Mouse (Mus musculus) right cerebral cortex, adult 18-20 months (tissue): ENCODE results near the gene Pmf1.
A peak's percentile ranks its signal among the peaks of the same experiment; 100 is the strongest.

Experiments used
- DNase-seq: peaks from one replicate; pipeline ENCODE4 v3.0.0; 2022; ENCODE audit warnings: mixed read lengths

Gene Pmf1

DNA sequence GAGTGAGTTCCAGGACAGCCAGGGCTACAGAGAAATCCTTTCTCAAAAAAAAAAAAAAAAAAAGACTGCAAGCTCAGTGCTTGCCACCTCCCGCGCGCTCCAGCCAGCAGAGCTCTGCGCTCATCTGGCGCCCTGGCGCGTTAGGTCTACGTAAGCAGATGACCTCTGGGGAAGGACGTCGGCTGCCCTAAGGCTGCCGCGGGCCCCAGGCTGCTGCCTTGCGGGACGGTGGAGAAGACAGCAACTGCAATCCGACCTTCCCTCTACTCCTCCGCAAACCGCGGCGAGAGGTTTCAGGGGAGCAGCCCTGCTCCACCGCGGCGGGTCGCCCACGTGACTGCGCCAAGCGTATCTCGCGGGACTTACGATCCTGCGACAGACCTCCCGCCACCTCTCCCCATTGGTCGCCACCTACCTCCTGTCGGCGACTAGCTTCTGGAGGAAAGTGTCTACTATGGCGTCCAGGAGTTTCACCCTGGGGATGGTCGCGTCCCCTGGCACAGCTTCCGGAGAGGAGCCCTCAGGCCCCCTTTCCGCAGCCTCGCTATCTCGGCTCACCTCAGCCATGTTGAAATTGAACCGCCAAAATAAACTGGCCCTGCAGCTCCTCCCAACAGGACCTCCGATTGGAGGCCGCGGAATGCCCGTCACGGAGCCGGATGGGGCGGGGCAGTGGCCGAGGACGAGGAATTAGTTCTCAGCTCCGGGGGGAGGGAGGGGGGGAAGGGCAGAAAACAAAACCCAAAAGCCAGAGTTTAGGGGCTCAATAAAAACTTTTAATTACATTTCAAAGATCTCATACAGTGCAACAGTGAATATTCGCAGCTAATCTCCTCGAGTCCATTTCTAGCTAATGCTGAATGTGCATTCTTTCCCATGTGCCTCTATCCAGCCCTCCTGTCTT, at the start of gene Pmf1:
Gene Pmf1, minus strand, starts transcription at position 591 of the 904 bp plus-strand sequence.
- peak; percentile 92 for DNase-seq

DNA sequence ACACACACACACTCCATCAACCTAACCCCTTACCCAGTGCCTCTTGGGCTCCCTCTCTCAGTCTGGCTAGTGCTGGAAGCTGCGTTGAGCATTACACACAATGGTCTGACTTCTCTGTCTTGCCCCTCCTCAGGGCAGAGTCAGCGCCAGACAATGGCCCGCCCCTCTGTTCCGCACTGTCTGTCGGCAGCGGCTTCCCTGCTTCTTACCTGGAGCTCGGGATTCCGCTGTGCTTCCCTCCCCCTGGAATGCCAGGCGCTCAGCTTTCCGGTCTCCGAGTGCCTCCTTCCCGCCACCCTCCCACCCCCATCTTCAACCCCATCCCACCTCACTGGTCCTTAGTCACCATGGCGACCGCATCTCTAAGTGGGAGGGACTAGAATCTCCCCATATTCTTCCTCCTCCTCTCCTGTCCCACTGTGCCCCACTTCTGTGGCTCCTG, 48.7 kb upstream of the Pmf1 start:
- peak; percentile 62 for DNase-seq

GRCm38 (mm10) chr3:88456746-88457532, 46.8 kb upstream of the Pmf1 start:
- no peak for DNase-seq

GRCm38 (mm10) chr3:88456313-88456712, 46.2 kb upstream of the Pmf1 start:
- no peak for DNase-seq

GRCm38 (mm10) chr3:88455588-88456264, 45.6 kb upstream of the Pmf1 start:
- no peak for DNase-seq

DNA sequence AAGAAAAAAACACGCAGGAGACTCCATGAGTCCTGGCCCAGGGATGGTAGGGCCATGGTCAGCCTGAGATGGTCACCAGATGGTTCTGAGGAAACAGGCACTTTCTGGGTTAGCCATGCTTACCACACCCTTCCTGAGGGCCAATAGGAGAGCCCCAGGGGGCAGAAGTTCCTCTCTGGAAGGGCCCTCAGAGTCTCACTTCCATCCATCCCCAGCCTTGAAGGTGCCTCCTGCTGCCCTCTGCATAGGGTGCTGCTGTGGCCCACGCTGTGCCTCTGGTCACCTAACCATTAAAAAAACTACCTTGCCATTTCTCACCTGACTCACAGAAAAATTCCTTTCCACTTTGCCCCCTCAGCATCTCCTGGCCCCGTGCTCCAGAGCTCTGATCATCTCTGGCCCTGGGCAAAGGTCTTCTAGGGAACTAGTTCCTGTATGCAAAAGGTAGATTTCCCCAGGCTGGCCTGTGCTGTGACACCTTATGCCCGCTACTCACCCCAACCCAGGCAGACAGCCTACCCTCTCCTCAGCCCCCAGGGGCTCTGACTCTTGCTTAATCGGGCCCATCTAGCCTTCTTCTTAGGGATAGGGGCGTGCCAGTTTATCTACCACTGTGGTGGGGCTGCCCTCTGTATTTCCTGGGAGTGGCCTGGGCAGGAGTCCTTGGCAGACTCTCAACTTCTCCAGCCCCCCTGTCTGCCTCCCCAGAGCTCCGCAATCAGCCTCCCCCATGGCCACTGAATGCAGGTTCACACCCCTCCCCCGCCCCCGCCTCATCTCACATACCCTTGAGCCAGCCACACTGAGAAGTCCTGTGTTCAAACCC, 44.8 kb upstream of the Pmf1 start:
- DNase-seq = no peak

DNA sequence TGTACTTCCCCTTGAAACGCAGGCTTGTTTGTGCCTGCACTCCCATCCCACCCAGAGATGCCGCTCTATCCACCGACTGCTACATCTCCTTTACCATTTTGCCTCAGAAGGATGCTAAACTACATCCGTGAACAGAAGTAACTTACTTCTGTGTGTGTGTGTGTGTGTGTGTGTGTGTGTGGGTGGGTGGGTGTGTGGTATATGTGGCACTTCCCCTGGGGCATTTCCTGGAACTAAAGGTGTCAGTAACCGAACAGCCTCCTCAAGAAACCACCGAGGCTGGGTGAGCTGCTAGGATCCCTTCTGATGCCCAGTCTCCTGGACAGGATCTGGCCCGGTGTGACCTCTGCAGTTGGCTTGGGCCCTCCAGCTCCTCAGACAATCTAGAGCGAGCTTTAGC, 43.9 kb upstream of the Pmf1 start:
- DNase-seq = no peak

DNA sequence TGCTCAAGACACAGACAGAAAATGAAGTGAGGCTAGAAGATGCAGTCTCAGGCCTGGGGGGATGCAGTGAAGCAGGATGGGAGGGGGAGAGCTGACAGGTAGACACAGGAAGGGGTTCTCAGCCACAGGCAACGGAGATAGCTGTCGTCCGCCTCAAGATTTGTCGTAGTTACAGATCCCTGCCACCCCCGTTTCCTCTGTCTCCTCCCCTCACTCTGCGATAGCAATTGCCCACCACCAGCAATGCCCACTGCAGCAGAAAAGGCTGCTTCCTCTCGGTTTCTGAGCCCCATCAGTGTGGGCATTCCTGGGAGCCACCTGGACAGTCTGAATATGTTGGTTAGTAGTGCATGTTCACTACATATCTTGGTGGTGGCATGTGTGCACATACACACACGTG, 43.2 kb upstream of the Pmf1 start:
- DNase-seq = no peak

DNA sequence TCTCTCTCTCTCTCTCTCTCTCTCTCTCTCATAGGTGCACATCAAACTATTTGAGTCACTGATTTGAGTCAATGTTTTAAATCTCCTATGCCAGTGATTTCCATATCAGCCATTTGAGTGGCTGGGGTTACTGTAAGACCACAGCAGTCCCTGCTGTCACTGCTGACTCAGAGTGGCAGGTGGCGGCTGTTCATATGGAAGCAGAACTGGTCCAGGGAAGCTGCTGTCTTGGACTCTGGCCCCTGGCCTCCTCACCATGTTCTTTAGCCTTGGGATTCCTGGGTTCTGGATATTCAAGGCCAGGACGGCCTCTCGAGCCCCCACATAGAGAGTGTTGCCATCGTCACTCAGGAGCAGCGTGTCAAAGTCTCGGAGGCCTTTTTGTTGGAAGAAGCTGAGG, 42.6 kb upstream of the Pmf1 start:
- DNase-seq = no peak

DNA sequence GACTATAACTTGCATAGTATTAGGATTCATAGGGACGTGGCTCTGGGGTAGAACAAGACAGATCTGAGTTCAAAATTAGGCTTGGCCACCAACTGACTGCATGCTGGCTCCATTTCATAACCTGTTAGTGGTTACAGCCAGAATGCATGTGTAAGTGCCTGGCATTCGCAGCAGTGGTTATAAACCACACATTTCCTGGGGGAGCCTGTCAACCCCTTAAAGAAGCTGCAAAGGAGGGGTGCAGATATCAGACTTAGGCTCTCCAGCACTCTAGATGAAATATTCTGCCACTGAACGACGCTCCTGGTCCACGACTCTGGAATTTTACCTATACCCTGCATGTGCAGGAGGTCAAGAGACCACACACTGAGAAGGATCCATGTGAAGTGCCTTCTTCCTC, 42.1 kb upstream of the Pmf1 start:
- DNase-seq = no peak

- DNase-seq = no peak
These were observed 40.4 kb upstream of the Pmf1 start for GRCm38 (mm10) chr3:88450379-88451131.

- no peak for DNase-seq
These were observed 39.4 kb upstream of the Pmf1 start for GRCm38 (mm10) chr3:88449395-88450023.

- DNase-seq = no peak
These were observed 38.3 kb upstream of the Pmf1 start for GRCm38 (mm10) chr3:88448443-88448842.

- no peak for DNase-seq
These were observed 37.6 kb upstream of the Pmf1 start for GRCm38 (mm10) chr3:88447676-88448183.

- DNase-seq = no peak
These were observed 36.5 kb upstream of the Pmf1 start for GRCm38 (mm10) chr3:88446471-88447123.

GRCm38 (mm10) chr3:88442888-88443287, 32.8 kb upstream of the Pmf1 start:
- DNase-seq = no peak

GRCm38 (mm10) chr3:88442488-88442887, 32.4 kb upstream of the Pmf1 start:
- no peak for DNase-seq

DNA sequence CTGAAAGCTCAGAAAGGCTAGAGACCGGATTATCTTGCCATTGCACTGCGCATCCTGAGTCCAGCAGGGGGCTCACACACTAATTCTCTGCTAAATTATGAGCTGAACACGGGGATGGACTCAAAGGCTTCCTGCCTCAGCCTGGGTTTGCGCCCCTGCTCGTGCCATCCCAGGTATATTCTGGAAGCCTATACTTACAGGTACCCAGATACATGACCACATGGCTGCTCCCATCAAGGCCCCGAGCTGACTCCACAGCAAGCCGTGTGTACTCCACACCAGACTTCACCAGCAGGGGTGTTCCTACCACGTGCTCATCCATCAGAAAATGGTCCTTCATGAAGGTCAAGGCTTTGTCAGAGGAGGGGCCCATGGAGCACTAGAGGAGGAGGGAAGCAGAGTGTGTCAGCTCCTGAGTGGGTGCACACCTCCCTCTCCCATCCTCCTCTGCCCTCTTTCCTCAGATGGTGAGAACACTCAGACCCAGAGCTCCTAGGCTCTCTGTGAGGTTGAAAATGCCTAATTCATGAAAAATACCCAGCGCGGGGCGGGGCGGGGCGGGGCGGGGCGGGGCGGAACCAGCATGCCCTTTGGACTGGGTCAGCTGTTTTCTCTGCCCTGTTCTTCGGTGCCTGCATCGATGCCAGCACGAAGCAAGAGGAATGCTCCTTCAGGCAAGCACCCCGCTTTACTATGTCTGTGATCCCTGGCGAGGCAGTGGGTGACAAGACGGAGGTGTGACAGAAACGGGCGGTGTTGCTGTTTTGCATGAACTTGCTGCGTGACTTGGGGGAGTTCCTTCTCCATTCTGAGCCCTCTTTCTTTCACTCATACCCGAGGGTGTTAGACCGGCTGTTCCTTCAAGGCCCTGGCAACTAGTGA, 30.6 kb upstream of the Pmf1 start:
- peak; percentile 79 for DNase-seq

DNA sequence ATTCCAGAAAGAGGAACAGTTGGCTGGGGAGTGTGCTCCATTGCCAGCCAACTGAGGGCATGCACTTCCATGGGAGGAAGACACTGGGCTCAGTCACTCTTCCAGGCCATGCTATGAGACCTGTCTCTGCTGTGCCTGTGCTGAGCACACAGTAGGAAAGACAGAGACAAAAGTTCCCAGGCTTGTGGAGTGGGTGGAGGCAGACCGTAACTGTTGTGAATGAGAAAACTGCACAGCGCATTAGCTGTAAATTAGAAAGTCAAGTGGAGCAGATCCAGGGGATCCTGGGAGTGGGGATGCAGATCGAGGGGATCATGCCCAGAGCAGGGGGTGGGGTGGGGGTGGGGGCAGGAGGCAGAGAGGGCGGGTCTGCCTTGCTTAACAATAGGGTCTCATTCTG, 29.5 kb upstream of the Pmf1 start:
- no peak for DNase-seq
